Mouse (Mus musculus) kidney, adult 9 months (tissue): ENCODE measurements around the gene Uqcrq.

ENCODE experiments used
- DNase-seq: peaks from one replicate; pipeline ENCODE4 v3.0.0; 2022

The Uqcrq gene

GRCm38 (mm10) chr11:53403638-53404037, 27.0 kb downstream of the Uqcrq start:
- no peak for DNase-seq

- peak; percentile 34 for DNase-seq
Measured at GRCm38 (mm10) chr11:53393856-53394255, 36.8 kb downstream of the Uqcrq start.

- DNase-seq = no peak
Measured at GRCm38 (mm10) chr11:53383758-53384428, 46.7 kb downstream of the Uqcrq start.

DNA sequence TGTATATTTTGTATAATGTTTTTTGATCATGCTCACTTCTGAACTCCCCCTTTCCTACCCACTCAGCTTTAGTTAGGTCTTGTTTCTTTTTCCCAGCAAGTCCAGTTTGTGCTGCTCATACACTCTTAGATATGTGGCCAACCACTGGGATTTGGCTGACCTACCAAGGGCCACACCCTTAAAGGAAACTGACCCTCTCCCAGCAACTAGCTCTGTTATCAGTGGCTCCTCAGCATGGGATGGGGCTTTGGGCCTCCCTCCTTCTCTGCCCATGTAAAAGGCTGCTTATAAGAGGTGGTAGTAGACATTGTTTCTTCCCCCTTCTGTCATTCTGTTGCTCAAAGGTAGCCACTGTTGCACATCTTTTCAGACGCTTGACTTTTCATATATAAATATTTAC, 51.7 kb downstream of the Uqcrq start:
- no peak for DNase-seq
